10 mouse cellular contexts compared by ENCODE assay signal in genomic region chr5:99035961-99036360, GRCm38 (mm10). TPM values are rescaled to one million over a fixed set of nuclear protein-coding genes. Genes with fewer than 3 reads are reported as not detected.
A peak's percentile ranks its signal among the peaks of the same experiment; 100 is the strongest.
DNase-seq lines count a peak whose midpoint lies in the region; ATAC-seq lines count a peak whose summit lies in the region.
"Had no signal": no experiment of that assay in that cellular context is flagged by ENCODE, and none has a peak within 500 bp of the region (broad histone marks: within the 10 kb centered on the region; RNA-seq: fewer than 3 reads in every experiment).

No protein-coding gene starts in this region.

- WGBS in heart, embryonic 10.5 days = 46% methylated on average over 9 of the region's 9 CpGs
- 56% methylated on average over 9 of the region's 9 CpGs for WGBS in limb, embryonic 15.5 days

- H3K36me3 ChIP-seq in heart, embryonic 10.5 days = no peaks in the 10 kb centered on the region
- H3K36me3 ChIP-seq in limb, embryonic 15.5 days = no peaks in the 10 kb centered on the region
- H3K36me3 ChIP-seq: liver, embryonic 12.5 days had no signal

- peaks cover 63% of the 10 kb centered on the region for H3K27me3 ChIP-seq in heart, embryonic 10.5 days (ENCODE audit: insufficient read depth, poor library complexity, severe bottlenecking)
- H3K27me3 ChIP-seq in limb, embryonic 15.5 days = peaks cover 30% of the 10 kb centered on the region

- H3K27ac ChIP-seq in heart, embryonic 10.5 days = no peak overlapping the region
- no peak overlapping the region for H3K27ac ChIP-seq in limb, embryonic 15.5 days
- H3K27ac ChIP-seq: liver, embryonic 12.5 days had no signal

- peak overlapping the region; percentile 85 for H3K4me3 ChIP-seq in heart, embryonic 10.5 days
- peak overlapping the region; percentile 62 for H3K4me3 ChIP-seq in limb, embryonic 15.5 days

- no peak overlapping the region for H3K9ac ChIP-seq in limb, embryonic 15.5 days
- H3K9ac ChIP-seq: liver, embryonic 12.5 days had no signal

- no peaks in the 10 kb centered on the region for H3K9me3 ChIP-seq in heart, embryonic 10.5 days
- no peaks in the 10 kb centered on the region for H3K9me3 ChIP-seq in limb, embryonic 15.5 days

- peak overlapping the region; percentile 95 for H3K4me2 ChIP-seq in limb, embryonic 15.5 days

- peaks cover 15% of the 10 kb centered on the region; the same call in 1 of the 2 replicates for H3K4me1 ChIP-seq in heart, embryonic 10.5 days
- H3K4me1 ChIP-seq in limb, embryonic 15.5 days = peaks cover 12% of the 10 kb centered on the region
- H3K4me1 ChIP-seq: liver, embryonic 12.5 days had no signal

- no peak for ATAC-seq in limb, embryonic 15.5 days (ENCODE audit: insufficient number of reproducible peaks, low FRiP score, low TSS enrichment, low read depth)
- ATAC-seq: liver, embryonic 12.5 days had no signal

- no peak for DNase-seq in heart, embryonic 10.5 days (ENCODE audit: low spot score)
- no peak for DNase-seq in heart, adult 9 months (ENCODE audit: low spot score in 2 of 2)
- peak; percentile 22 for DNase-seq in right cerebral cortex, postnatal 25 days
- no peak for DNase-seq in right cerebral cortex, postnatal 36 days (ENCODE audit: low spot score in 2 of 2)
- DNase-seq in thymus, postnatal 14 days = no peak
- DNase-seq in ovary, postnatal 14 days (ENCODE audit: low spot score) = no peak
- DNase-seq in layer of hippocampus, postnatal 25 days (ENCODE audit: extremely low spot score in 1 of 2, low spot score in 1 of 2) = no peak
- DNase-seq: adrenal gland, postnatal 36 days had no signal

RNA-seq across cellular contexts. Expression of gene Prkg2, which starts 1.2 kb away (rescaled TPM):
- polyA plus RNA-seq in heart, embryonic 10.5 days (2016; fragmentation: Nextera tagmentation; extraction: Ambion mirVana) = 0.62 and 0.83 TPM in 2 replicates
- polyA plus RNA-seq in limb, embryonic 15.5 days (2015; fragmentation: Nextera tagmentation; extraction: Ambion mirVana) = 2.8 and 4.0 TPM in 2 replicates
- 1 to 10 TPM; 2.7 TPM for total RNA-seq in layer of hippocampus, postnatal 25 days (2021)
